Mouse (Mus musculus): ENCODE measurements around the gene Capn6. TPM values are rescaled to one million over a fixed set of nuclear protein-coding genes. Genes with fewer than 3 reads are reported as not detected.
A peak's percentile ranks its signal among the peaks of the same experiment; 100 is the strongest.

The Capn6 gene
- polyA plus RNA-seq (2015; fragmentation: Nextera tagmentation; extraction: Ambion mirVana) = 79.1 and 104 TPM in 2 replicates

DNA sequence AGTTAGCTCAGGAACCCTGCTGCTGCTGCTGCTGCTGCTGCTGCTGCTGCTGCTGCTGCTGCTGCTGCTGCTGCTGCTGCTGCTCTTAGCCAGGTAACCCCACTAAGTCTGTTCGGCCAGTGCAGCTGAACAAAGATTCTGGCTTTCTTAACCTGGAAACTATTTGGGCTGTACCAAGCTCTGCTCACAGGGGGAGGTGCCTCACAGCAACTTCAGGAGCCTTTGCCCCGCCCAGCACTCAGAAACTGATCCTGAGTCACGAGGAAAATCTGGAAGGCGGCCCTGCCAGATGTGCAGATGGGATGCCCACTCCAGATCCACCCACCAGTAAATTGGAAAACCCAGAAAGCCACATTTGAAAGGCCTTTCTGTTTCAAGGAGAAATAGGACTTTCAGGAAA is at the start of gene Capn6:
Gene Capn6 (minus strand): TSS at position 203 of the 400 bp plus-strand sequence.
- Histone ChIP-seq H3K9ac (ENCODE audit: low read length) (peak within 1 kb of the TSS; percentile 52), H3K27ac (ENCODE audit: low read length) (peak within 1 kb of the TSS; percentile 23; the same call in 1 of the 2 replicates)

DNA sequence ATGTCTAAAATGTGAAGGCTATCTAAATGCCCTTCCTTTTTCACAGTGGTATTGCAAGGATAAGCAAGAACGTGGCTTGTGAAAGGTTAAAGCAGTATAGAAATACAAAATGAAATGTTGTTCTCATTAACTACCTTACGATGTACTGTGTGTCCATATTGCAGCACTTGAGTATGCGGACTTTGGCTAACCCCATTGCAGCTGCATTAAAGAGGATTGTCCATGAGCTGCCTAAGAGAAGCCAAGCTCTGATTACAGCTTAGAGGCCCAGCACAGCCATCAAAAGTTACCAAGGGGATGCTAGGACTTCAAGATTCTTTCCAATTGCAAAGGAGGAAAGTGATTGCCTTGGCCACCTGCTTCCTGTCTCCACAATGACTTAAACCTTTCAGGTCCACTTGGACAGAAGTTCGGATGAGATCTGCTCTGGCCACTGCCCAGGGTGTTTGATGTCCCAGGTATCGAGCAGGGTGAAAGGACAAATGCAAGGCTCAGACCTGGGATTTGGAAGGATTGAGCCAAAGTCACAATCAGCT is 40.0 kb upstream of the Capn6 start:
- Histone ChIP-seq H3K9ac (ENCODE audit: low read length) (no peak overlapping the region), H3K4me1 (ENCODE audit: control insufficient read depth, insufficient read depth, low read length) (no peaks in the 10 kb centered on the region), H3K27me3 (ENCODE audit: control insufficient read depth, insufficient read depth, low read length) (no peaks in the 10 kb centered on the region), H3K9me3 (replicated peaks; ENCODE audit: control insufficient read depth, low read length) (no peaks in the 10 kb centered on the region), H3K27ac (ENCODE audit: low read length) (no peak overlapping the region), H3K36me3 (ENCODE audit: control insufficient read depth, insufficient read depth, low read length) (no peaks in the 10 kb centered on the region), H3K4me2 (ENCODE audit: low read depth, low read length) (no peak overlapping the region), H3K4me3 (replicated peaks; ENCODE audit: low read length) (no peak overlapping the region)
- 66% methylated on average over 5 of the region's 5 CpGs for WGBS
- ATAC-seq (ENCODE audit: insufficient read depth, low FRiP score) = no peak

More for the DNA sequence above, at the start of gene Capn6:
- H3K4me1 ChIP-seq (ENCODE audit: control insufficient read depth, insufficient read depth, low read length) = no peaks in the 10 kb centered on the region
- no peaks in the 10 kb centered on the region for H3K9me3 ChIP-seq (replicated peaks; ENCODE audit: control insufficient read depth, low read length)
- peaks cover 3% of the 10 kb centered on the region; the same call in 1 of the 2 replicates for H3K27me3 ChIP-seq (ENCODE audit: control insufficient read depth, insufficient read depth, low read length)
- ATAC-seq (ENCODE audit: insufficient read depth, low FRiP score) = peak; percentile 83; the same call in 1 of the 2 replicates
- whole genome bisulfite sequencing = 21% methylated on average over 4 of the region's 4 CpGs
- no peaks in the 10 kb centered on the region for H3K36me3 ChIP-seq (ENCODE audit: control insufficient read depth, insufficient read depth, low read length)
- peak within 1 kb of the TSS; percentile 44 for H3K4me3 ChIP-seq (replicated peaks; ENCODE audit: low read length)
- H3K4me2 ChIP-seq (ENCODE audit: low read depth, low read length) = peak within 1 kb of the TSS; percentile 46

DNA sequence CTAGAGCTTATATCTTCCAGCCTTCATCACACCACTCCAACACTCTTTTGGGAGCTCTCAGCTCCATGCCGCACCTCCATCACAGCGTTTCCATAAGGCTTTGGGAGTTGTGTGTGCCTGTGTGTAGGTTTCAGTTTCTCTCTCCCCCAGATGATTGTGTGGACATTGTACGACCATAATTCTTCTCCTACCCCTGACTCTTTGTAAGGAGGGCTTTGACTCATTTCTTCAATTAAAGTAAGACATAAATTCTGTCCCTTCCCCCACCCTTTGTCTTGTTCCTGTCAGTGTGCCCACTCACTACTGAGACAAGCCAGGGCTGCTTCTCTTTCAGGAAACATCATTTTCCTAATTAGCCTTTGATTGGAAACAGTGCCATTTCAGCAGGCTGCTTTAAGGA is 24.1 kb upstream of the Capn6 start:
- Histone ChIP-seq H3K4me3 (replicated peaks; ENCODE audit: low read length) (no peak overlapping the region), H3K9me3 (replicated peaks; ENCODE audit: control insufficient read depth, low read length) (no peaks in the 10 kb centered on the region), H3K4me1 (ENCODE audit: control insufficient read depth, insufficient read depth, low read length) (no peaks in the 10 kb centered on the region), H3K27me3 (ENCODE audit: control insufficient read depth, insufficient read depth, low read length) (no peaks in the 10 kb centered on the region; the same call in 1 of the 2 replicates), H3K36me3 (ENCODE audit: control insufficient read depth, insufficient read depth, low read length) (no peaks in the 10 kb centered on the region), H3K9ac (ENCODE audit: low read length) (no peak overlapping the region), H3K4me2 (ENCODE audit: low read depth, low read length) (no peak overlapping the region), H3K27ac (ENCODE audit: low read length) (no peak overlapping the region)
- no peak for ATAC-seq (ENCODE audit: insufficient read depth, low FRiP score)
- 59% methylated on average over 3 of the region's 3 CpGs for WGBS

- Histone ChIP-seq H3K4me1 (ENCODE audit: control insufficient read depth, insufficient read depth, low read length) (no peaks in the 10 kb centered on the region), H3K27ac (ENCODE audit: low read length) (no peak overlapping the region), H3K36me3 (ENCODE audit: control insufficient read depth, insufficient read depth, low read length) (no peaks in the 10 kb centered on the region), H3K9ac (ENCODE audit: low read length) (no peak overlapping the region), H3K4me2 (ENCODE audit: low read depth, low read length) (no peak overlapping the region), H3K27me3 (ENCODE audit: control insufficient read depth, insufficient read depth, low read length) (no peaks in the 10 kb centered on the region; the same call in 1 of the 2 replicates), H3K4me3 (replicated peaks; ENCODE audit: low read length) (no peak overlapping the region), H3K9me3 (replicated peaks; ENCODE audit: control insufficient read depth, low read length) (no peaks in the 10 kb centered on the region)
- whole genome bisulfite sequencing = 66% methylated on average over 3 of the region's 3 CpGs
- no peak for ATAC-seq (ENCODE audit: insufficient read depth, low FRiP score)
Observed at GRCm38 (mm10) chrX:143849969-143850368, 22.8 kb upstream of the Capn6 start.

- ATAC-seq (ENCODE audit: insufficient read depth, low FRiP score) = no peak
- Histone ChIP-seq H3K9ac (ENCODE audit: low read length) (no peak overlapping the region), H3K27ac (ENCODE audit: low read length) (no peak overlapping the region), H3K4me2 (ENCODE audit: low read depth, low read length) (no peak overlapping the region), H3K4me1 (ENCODE audit: control insufficient read depth, insufficient read depth, low read length) (no peaks in the 10 kb centered on the region), H3K36me3 (ENCODE audit: control insufficient read depth, insufficient read depth, low read length) (no peaks in the 10 kb centered on the region), H3K4me3 (replicated peaks; ENCODE audit: low read length) (no peak overlapping the region), H3K27me3 (ENCODE audit: control insufficient read depth, insufficient read depth, low read length) (no peaks in the 10 kb centered on the region; the same call in 1 of the 2 replicates), H3K9me3 (replicated peaks; ENCODE audit: control insufficient read depth, low read length) (no peaks in the 10 kb centered on the region)
- WGBS = 59% methylated on average over 3 of the region's 3 CpGs
Observed at GRCm38 (mm10) chrX:143846637-143847036, 19.4 kb upstream of the Capn6 start.

DNA sequence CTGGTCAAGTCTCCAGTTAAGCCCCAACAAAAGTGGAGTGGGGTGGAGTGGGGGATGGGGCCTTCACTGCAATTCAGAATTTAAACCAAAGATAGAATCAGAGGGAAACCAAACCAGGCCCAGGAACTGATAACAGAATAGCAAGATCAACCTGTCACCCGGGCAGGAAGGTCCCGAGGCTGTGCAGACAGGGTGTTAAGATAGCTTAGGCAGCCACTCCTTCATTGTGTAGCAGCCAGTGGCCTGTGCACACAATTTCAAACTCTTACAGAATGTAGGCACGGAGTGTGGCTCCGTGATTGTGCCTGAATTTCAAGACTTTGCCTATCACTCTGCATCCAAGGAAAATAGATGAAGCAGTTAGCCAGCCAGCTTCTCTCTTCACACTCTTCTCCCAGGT is 693 bp downstream of the Capn6 start:
- Histone ChIP-seq H3K4me2 (ENCODE audit: low read depth, low read length) (peak overlapping the region; percentile 46), H3K4me3 (replicated peaks; ENCODE audit: low read length) (peak overlapping the region; percentile 44), H3K9ac (ENCODE audit: low read length) (peak overlapping the region; percentile 52), H3K27ac (ENCODE audit: low read length) (peak overlapping the region; percentile 23; the same call in 1 of the 2 replicates), H3K27me3 (ENCODE audit: control insufficient read depth, insufficient read depth, low read length) (peaks cover 3% of the 10 kb centered on the region; the same call in 1 of the 2 replicates), H3K4me1 (ENCODE audit: control insufficient read depth, insufficient read depth, low read length) (no peaks in the 10 kb centered on the region), H3K9me3 (replicated peaks; ENCODE audit: control insufficient read depth, low read length) (no peaks in the 10 kb centered on the region), H3K36me3 (ENCODE audit: control insufficient read depth, insufficient read depth, low read length) (no peaks in the 10 kb centered on the region)
- no peak; the same call in 1 of the 2 replicates for ATAC-seq (ENCODE audit: insufficient read depth, low FRiP score)
- WGBS = 30% methylated on average over 4 of the region's 4 CpGs

DNA sequence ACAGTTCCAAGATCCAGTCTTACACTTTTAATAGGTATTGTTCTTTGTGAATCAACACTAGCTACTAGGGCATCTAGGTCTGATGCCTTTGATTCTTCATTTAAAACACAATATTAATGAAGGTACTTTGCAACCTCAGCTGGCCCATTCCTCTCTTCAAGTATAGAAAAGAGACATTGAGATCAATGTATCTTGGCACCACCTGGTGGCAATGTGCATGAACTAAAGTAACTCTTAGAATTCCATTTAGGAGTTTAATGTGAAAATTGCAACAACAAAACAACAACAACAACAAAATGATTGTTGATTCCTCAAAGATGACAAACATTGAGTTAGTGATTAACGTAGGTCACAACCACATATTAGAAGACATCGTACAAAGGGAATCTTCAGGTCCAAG is 8.3 kb downstream of the Capn6 start:
- no peak overlapping the region for H3K9ac ChIP-seq (ENCODE audit: low read length)
- H3K4me3 ChIP-seq (replicated peaks; ENCODE audit: low read length) = no peak overlapping the region
- no peaks in the 10 kb centered on the region for H3K36me3 ChIP-seq (ENCODE audit: control insufficient read depth, insufficient read depth, low read length)
- H3K27me3 ChIP-seq (ENCODE audit: control insufficient read depth, insufficient read depth, low read length) = no peaks in the 10 kb centered on the region
- H3K9me3 ChIP-seq (replicated peaks; ENCODE audit: control insufficient read depth, low read length) = no peaks in the 10 kb centered on the region
- ATAC-seq (ENCODE audit: insufficient read depth, low FRiP score) = no peak
- WGBS = 90% methylated on average over 2 of the region's 2 CpGs
- no peaks in the 10 kb centered on the region for H3K4me1 ChIP-seq (ENCODE audit: control insufficient read depth, insufficient read depth, low read length)
- no peak overlapping the region for H3K4me2 ChIP-seq (ENCODE audit: low read depth, low read length)
- no peak overlapping the region for H3K27ac ChIP-seq (ENCODE audit: low read length)

DNA sequence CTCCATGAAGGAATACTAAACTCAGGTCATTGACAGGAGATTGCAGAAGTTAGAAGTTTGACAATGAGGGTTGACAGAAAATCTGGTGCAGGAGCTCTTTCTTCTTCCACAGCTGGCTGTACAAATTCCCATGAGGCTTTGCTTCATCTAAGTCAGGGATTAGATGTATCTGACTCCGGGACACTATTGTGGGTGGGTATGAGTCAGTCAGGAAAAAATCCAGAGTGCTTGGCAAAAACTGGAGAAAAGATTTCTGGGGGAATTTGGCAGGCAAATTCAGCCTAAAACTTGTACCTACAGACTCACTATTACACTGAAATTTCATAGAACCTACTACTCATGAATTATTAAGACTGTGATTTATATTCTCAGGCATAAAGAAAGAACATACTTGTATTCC is 11.3 kb downstream of the Capn6 start:
- H3K4me2 ChIP-seq (ENCODE audit: low read depth, low read length) = no peak overlapping the region
- H3K9ac ChIP-seq (ENCODE audit: low read length) = no peak overlapping the region
- no peaks in the 10 kb centered on the region for H3K9me3 ChIP-seq (replicated peaks; ENCODE audit: control insufficient read depth, low read length)
- H3K4me3 ChIP-seq (replicated peaks; ENCODE audit: low read length) = no peak overlapping the region
- ATAC-seq (ENCODE audit: insufficient read depth, low FRiP score) = no peak
- no peaks in the 10 kb centered on the region for H3K4me1 ChIP-seq (ENCODE audit: control insufficient read depth, insufficient read depth, low read length)
- H3K36me3 ChIP-seq (ENCODE audit: control insufficient read depth, insufficient read depth, low read length) = no peaks in the 10 kb centered on the region
- H3K27me3 ChIP-seq (ENCODE audit: control insufficient read depth, insufficient read depth, low read length) = no peaks in the 10 kb centered on the region
- WGBS = 74% methylated on average over 1 of the region's 1 CpGs
- H3K27ac ChIP-seq (ENCODE audit: low read length) = no peak overlapping the region

- H3K4me3 ChIP-seq (replicated peaks; ENCODE audit: low read length) = no peak overlapping the region
- no peaks in the 10 kb centered on the region for H3K36me3 ChIP-seq (ENCODE audit: control insufficient read depth, insufficient read depth, low read length)
- H3K9ac ChIP-seq (ENCODE audit: low read length) = no peak overlapping the region
- 68% methylated on average over 3 of the region's 3 CpGs for WGBS
- H3K4me2 ChIP-seq (ENCODE audit: low read depth, low read length) = no peak overlapping the region
- no peaks in the 10 kb centered on the region for H3K27me3 ChIP-seq (ENCODE audit: control insufficient read depth, insufficient read depth, low read length)
- H3K9me3 ChIP-seq (replicated peaks; ENCODE audit: control insufficient read depth, low read length) = no peaks in the 10 kb centered on the region
- ATAC-seq (ENCODE audit: insufficient read depth, low FRiP score) = no peak
- no peaks in the 10 kb centered on the region for H3K4me1 ChIP-seq (ENCODE audit: control insufficient read depth, insufficient read depth, low read length)
- H3K27ac ChIP-seq (ENCODE audit: low read length) = no peak overlapping the region
Observed at GRCm38 (mm10) chrX:143762556-143762955, 64.7 kb downstream of the Capn6 start.
